Mouse (Mus musculus) kidney, embryonic 16.5 days (tissue): ENCODE data around the gene AC124108.1. TPM values are rescaled to one million over a fixed set of nuclear protein-coding genes. Genes with fewer than 3 reads are reported as not detected.

Source experiments
- ATAC-seq: fragments of 200-750 bp; cut with Nextera tagmentation; 2 replicates; pipeline ENCODE4 v1.8.0; 2017; ENCODE audit warnings: moderate TSS enrichment; ENCODE audit not compliant: low FRiP score, low TSS enrichment
- H3K27ac ChIP-seq: fragments of 300-500 bp; sonication (generic); 2 replicates; pipeline ENCODE4 v1.5.1; 2014; ENCODE audit warnings: low read length
- H3K27me3 ChIP-seq: fragments of 300-500 bp; sonication (generic); 2 replicates; pipeline ENCODE4 v1.6.1; 2014; ENCODE audit warnings: low read length, control low read depth, mixed read lengths; ENCODE audit not compliant: insufficient read depth
- H3K36me3 ChIP-seq: fragments of 300-500 bp; sonication (generic); 2 replicates; pipeline ENCODE4 v1.6.1; 2014; ENCODE audit warnings: low read length, control low read depth, mixed read lengths; ENCODE audit not compliant: insufficient read depth
- H3K4me1 ChIP-seq: fragments of 300-500 bp; sonication (generic); 2 replicates; pipeline ENCODE4 v1.6.1; 2014; ENCODE audit warnings: low read length, control low read depth, mixed read lengths; ENCODE audit not compliant: insufficient read depth
- H3K4me2 ChIP-seq: fragments of 300-500 bp; sonication (generic); replicated peaks from 2 replicates; pipeline ENCODE4 v1.6.1; 2014; ENCODE audit warnings: low read depth, low read length
- H3K4me3 ChIP-seq: fragments of 300-500 bp; sonication (generic); 2 replicates; pipeline ENCODE4 v1.5.1; 2014; ENCODE audit warnings: mild to moderate bottlenecking, low read length
- H3K9ac ChIP-seq: fragments of 300-500 bp; sonication (generic); replicated peaks from 2 replicates; pipeline ENCODE4 v1.6.1; 2014; ENCODE audit warnings: low read length
- H3K9me3 ChIP-seq: fragments of 300-500 bp; sonication (generic); 2 replicates; pipeline ENCODE4 v1.6.1; 2016; ENCODE audit warnings: low read length, control low read depth
- WGBS: fragments of 180-500 bp; shearing (Covaris S2); extraction: QIAGEN DNeasy Blood & Tissue Kit; methylation state at CpG from one replicate; pipeline ENCODE4 v1.1.7; 2014; 5-methylcytosine and 5-hydroxymethylcytosine counted together
- polyA plus RNA-seq: library from polyadenylated mRNA; unstranded; fragments of >200 nt; fragmentation: Nextera tagmentation; extraction: Ambion mirVana; gene quantifications from 2 replicates; pipeline ENCODE4 v1.2.1, GENCODE M21; 2015

Gene AC124108.1
- polyA plus RNA-seq, 1 experiment from 2014 or later = 0.10 TPM

DNA sequence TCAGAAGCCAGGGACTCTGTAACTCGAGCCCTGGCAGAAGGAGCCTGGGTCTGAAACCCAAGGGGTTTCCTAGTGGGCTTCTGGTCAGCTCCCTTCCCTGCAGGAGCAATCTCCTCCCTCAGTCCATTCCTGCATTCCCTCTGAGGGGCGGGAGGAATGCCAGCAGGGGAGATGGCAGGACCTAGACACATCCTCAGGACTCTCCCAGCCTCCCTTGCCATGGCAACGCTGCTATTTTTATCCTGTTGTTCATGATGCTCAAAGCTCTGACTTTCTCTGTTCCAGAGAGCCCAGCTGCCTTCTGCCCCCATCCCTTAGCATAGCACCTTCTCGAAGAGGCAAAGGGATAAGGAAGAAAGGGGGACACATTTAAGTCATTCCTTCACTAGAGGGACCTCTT, 16.9 kb downstream of the AC124108.1 start:
- WGBS = 17% methylated on average over 4 of the region's 4 CpGs
- ATAC-seq = no peak
- Histone ChIP-seq H3K4me1 (peaks cover 22% of the 10 kb centered on the region), H3K36me3 (no peaks in the 10 kb centered on the region), H3K4me2 (no peak overlapping the region), H3K4me3 (no peak overlapping the region), H3K9ac (no peak overlapping the region), H3K9me3 (no peaks in the 10 kb centered on the region), H3K27me3 (peaks cover 7% of the 10 kb centered on the region; the same call in 1 of the 2 replicates), H3K27ac (no peak overlapping the region)

DNA sequence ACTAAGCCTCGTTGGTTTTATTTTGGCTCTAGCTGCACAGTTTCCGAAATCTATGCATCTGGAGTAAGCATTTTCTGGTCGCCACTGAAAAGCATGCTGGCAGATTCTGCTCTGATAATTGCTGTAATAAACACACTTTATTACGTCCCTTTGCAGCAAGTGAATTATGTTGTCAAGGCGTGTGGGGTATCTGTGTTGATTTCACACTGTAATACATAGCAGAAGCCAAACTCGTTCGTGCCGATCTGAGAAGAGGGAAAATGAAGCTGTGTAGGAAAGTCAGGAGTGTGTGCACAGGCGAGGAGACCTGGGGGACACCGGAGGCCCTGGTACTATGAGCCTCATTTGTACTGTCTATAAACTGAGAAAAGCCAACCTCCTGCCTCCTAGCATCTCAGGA, 18.1 kb downstream of the AC124108.1 start:
- no peak for ATAC-seq
- no peak overlapping the region for H3K9ac ChIP-seq
- peaks cover 7% of the 10 kb centered on the region; the same call in 1 of the 2 replicates for H3K27me3 ChIP-seq
- H3K9me3 ChIP-seq = no peaks in the 10 kb centered on the region
- H3K4me3 ChIP-seq = no peak overlapping the region
- H3K27ac ChIP-seq = no peak overlapping the region
- peaks cover 22% of the 10 kb centered on the region for H3K4me1 ChIP-seq
- no peaks in the 10 kb centered on the region for H3K36me3 ChIP-seq
- H3K4me2 ChIP-seq = no peak overlapping the region
- 34% methylated on average over 10 of the region's 10 CpGs for WGBS

- no peak overlapping the region for H3K27ac ChIP-seq
- H3K9ac ChIP-seq = no peak overlapping the region
- H3K27me3 ChIP-seq = peaks cover 11% of the 10 kb centered on the region; the same call in 1 of the 2 replicates
- 26% methylated on average over 7 of the region's 7 CpGs for WGBS
- ATAC-seq = no peak
- no peaks in the 10 kb centered on the region for H3K36me3 ChIP-seq
- H3K9me3 ChIP-seq = no peaks in the 10 kb centered on the region
- no peak overlapping the region for H3K4me3 ChIP-seq
- H3K4me2 ChIP-seq = no peak overlapping the region
- H3K4me1 ChIP-seq = peaks cover 15% of the 10 kb centered on the region
Measured at GRCm38 (mm10) chr1:132210922-132211321, 19.7 kb downstream of the AC124108.1 start.

- Histone ChIP-seq H3K4me3 (peak overlapping the region; percentile 37; the same call in 1 of the 2 replicates), H3K9me3 (no peaks in the 10 kb centered on the region), H3K27ac (no peak overlapping the region), H3K9ac (no peak overlapping the region), H3K27me3 (peaks cover 12% of the 10 kb centered on the region; the same call in 1 of the 2 replicates), H3K4me1 (peaks cover 12% of the 10 kb centered on the region), H3K4me2 (peak overlapping the region; percentile 51), H3K36me3 (no peaks in the 10 kb centered on the region)
- WGBS = 41% methylated on average over 12 of the region's 12 CpGs
- ATAC-seq = 0 out of 2 replicates have a peak, but pooled peaks have one; percentile 36
Measured at GRCm38 (mm10) chr1:132211672-132212071, 20.4 kb downstream of the AC124108.1 start.

DNA sequence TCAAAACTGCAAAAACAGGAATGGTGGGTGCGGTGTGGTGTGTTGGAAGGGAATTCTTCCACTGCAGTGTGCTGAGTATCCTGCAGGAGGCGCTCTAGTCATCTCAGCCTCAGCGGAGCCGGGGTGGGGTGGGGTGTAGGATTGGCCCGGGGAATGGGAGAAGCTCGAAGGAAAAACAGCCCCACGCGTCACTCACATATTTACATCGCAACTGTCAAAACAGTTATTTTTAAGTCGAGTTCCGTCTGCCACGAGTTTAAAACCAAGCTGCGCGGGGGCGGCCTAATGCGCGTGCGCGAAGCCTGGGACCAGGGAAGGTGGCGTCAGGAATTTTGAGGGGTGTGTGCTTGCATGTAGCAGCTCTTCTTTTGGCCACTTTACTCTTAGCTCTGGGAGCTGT, 21.0 kb downstream of the AC124108.1 start:
- H3K27ac ChIP-seq = no peak overlapping the region
- 4% methylated on average over 20 of the region's 20 CpGs for WGBS
- 0 out of 2 replicates have a peak, but pooled peaks have one; percentile 35 for ATAC-seq
- H3K4me2 ChIP-seq = peak overlapping the region; percentile 51
- no peaks in the 10 kb centered on the region for H3K36me3 ChIP-seq
- H3K9me3 ChIP-seq = no peaks in the 10 kb centered on the region
- H3K9ac ChIP-seq = no peak overlapping the region
- H3K27me3 ChIP-seq = peaks cover 12% of the 10 kb centered on the region; the same call in 1 of the 2 replicates
- H3K4me1 ChIP-seq = peaks cover 12% of the 10 kb centered on the region
- peak overlapping the region; percentile 37 for H3K4me3 ChIP-seq

DNA sequence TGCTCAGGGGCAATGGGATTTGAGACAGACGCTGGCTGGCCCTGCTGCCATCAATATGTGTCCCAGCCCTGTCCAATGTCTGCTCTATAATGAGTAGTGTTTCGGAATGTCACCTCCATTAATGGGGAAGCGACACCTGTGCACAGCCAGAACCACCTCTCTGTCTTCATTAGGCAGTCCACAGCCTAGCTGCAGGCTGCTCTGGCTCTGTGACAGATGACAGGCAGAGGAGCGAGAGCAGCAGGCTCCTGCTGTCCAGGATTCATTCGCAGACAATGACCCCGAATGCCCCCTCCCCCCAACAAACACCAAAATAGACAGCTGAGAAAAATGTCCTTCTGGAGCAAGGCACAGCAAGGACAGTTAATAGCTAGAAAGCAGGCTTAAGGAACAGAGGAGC, 21.8 kb downstream of the AC124108.1 start:
- Histone ChIP-seq H3K4me2 (no peak overlapping the region), H3K27me3 (peaks cover 12% of the 10 kb centered on the region; the same call in 1 of the 2 replicates), H3K9ac (no peak overlapping the region), H3K9me3 (no peaks in the 10 kb centered on the region), H3K4me3 (no peak overlapping the region), H3K4me1 (peaks cover 12% of the 10 kb centered on the region), H3K36me3 (no peaks in the 10 kb centered on the region), H3K27ac (no peak overlapping the region)
- no peak for ATAC-seq
- 41% methylated on average over 6 of the region's 6 CpGs for WGBS

GRCm38 (mm10) chr1:132216276-132216675, 25.0 kb downstream of the AC124108.1 start:
- H3K36me3 ChIP-seq = no peaks in the 10 kb centered on the region
- H3K9me3 ChIP-seq = no peaks in the 10 kb centered on the region
- WGBS = 50% methylated on average over 3 of the region's 3 CpGs
- H3K27me3 ChIP-seq = peaks cover 12% of the 10 kb centered on the region; the same call in 1 of the 2 replicates
- no peak overlapping the region for H3K4me2 ChIP-seq
- no peak overlapping the region for H3K27ac ChIP-seq
- H3K9ac ChIP-seq = no peak overlapping the region
- ATAC-seq = no peak
- H3K4me3 ChIP-seq = no peak overlapping the region
- H3K4me1 ChIP-seq = peaks cover 8% of the 10 kb centered on the region; the same call in 1 of the 2 replicates

DNA sequence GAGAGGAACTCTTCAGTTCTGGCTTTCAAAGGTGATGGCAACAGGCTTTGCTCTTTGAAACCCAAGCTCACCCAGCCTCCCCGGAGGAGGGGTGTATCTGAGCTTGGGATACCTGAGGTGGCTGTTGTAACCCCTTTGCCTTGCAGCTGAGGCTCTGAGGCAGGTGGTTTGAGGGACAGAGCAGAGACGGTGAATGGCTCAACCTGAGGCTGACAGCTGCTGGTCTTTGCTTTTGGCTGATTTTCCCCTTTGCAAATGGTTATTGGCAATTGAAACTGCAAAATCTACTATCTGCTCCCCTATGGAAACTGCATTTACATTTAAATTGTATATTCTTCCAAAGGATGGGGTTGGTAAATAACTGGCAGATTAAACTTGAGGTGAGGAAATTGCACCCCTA, 30.4 kb downstream of the AC124108.1 start:
- ATAC-seq = no peak
- Histone ChIP-seq H3K27me3 (peaks cover 9% of the 10 kb centered on the region; the same call in 1 of the 2 replicates), H3K4me1 (no peaks in the 10 kb centered on the region), H3K4me3 (no peak overlapping the region), H3K4me2 (no peak overlapping the region), H3K9ac (no peak overlapping the region), H3K27ac (no peak overlapping the region), H3K36me3 (no peaks in the 10 kb centered on the region), H3K9me3 (no peaks in the 10 kb centered on the region)
- WGBS = 48% methylated on average over 2 of the region's 2 CpGs

DNA sequence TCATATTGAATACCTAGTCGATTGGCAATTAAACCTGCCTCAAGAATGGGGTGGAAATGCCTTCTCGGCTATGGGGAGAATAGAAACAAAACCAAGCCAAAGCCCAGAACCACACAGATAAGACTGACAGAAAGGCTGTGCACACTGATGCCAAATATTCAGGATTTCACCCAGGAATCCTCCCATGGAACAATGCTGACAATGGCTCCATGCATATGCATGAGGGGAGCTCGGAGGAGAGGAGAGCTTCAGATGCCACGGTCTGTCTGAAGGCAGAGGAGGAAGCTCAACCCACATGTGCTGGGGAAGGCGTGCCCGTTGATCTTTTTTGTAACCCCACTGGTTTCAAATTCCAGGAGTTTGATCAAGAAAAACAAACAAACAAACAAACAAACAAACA, 30.9 kb downstream of the AC124108.1 start:
- Histone ChIP-seq H3K27me3 (peaks cover 9% of the 10 kb centered on the region; the same call in 1 of the 2 replicates), H3K9ac (no peak overlapping the region), H3K4me1 (no peaks in the 10 kb centered on the region), H3K36me3 (no peaks in the 10 kb centered on the region), H3K4me3 (no peak overlapping the region), H3K9me3 (no peaks in the 10 kb centered on the region), H3K27ac (no peak overlapping the region), H3K4me2 (no peak overlapping the region)
- no peak for ATAC-seq
- 43% methylated on average over 6 of the region's 6 CpGs for WGBS

GRCm38 (mm10) chr1:132226297-132227080, 35.2 kb downstream of the AC124108.1 start:
- WGBS = 66% methylated on average over 12 of the region's 13 CpGs
- H3K36me3 ChIP-seq = no peaks in the 10 kb centered on the region
- no peaks in the 10 kb centered on the region for H3K9me3 ChIP-seq
- no peak overlapping the region for H3K4me2 ChIP-seq
- no peak for ATAC-seq
- no peak overlapping the region for H3K27ac ChIP-seq
- no peaks in the 10 kb centered on the region for H3K4me1 ChIP-seq
- H3K4me3 ChIP-seq = no peak overlapping the region
- no peak overlapping the region for H3K9ac ChIP-seq
- peaks cover 7% of the 10 kb centered on the region; the same call in 1 of the 2 replicates for H3K27me3 ChIP-seq
